Mouse (Mus musculus) granulocyte monocyte progenitor cell, adult 5-6 weeks (primary cell): ENCODE results near the gene Oas1c. TPM values are rescaled to one million over a fixed set of nuclear protein-coding genes. Genes with fewer than 3 reads are reported as not detected.

Experiments used
- ATAC-seq: replicated peaks from 2 replicates; pipeline ENCODE4 v1.8.0; 2016; ENCODE audit warnings: mild to moderate bottlenecking, moderate TSS enrichment, inconsistent platforms; ENCODE audit not compliant: poor library complexity, severe bottlenecking
- total RNA-seq, 2 experiments: library from RNA; stranded (forward) in 1 of 2; stranded (reverse) in 1 of 2; fragments of 200-712, 200-1000 nt in 1 of 2; fragments of >200 nt in 1 of 2; fragmentation: Nextera tagmentation in 1 of 2; gene quantifications; 2 replicates each; pipeline ENCODE4 v1.2.3; 2014 to 2017

Gene Oas1c
- total RNA-seq, 2 experiments from 2014 or later, result 0.21 to 3.8 TPM

GRCm38 (mm10) chr5:120787042-120787441 lies 25.3 kb downstream of the Oas1c start:
- peak; percentile 81 for ATAC-seq

DNA sequence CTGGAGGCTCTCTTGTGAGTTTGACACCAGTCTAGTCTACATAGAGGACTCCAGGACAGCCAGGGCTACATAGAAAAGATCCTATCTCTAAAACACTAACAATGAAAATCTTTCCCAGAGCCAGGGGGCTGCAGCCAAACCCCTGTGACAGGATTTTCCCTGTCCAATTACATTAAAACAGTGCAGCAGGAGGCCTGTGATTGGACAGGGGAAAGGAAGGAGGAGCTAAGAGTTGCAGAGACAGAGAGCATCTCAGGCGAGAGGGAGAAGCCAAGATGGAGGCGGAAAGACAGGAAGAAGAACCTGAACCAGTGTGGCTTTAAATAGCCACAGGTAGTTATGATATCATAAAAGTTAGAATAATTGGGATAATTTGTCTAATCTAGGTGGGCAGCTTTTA lies 29.9 kb downstream of the Oas1c start:
- ATAC-seq, result no peak

GRCm38 (mm10) chr5:120781646-120782045 lies 30.7 kb downstream of the Oas1c start:
- ATAC-seq, result no peak

GRCm38 (mm10) chr5:120779922-120780321 lies 32.4 kb downstream of the Oas1c start:
- ATAC-seq, result no peak

GRCm38 (mm10) chr5:120778941-120779340 lies 33.4 kb downstream of the Oas1c start:
- no peak for ATAC-seq

GRCm38 (mm10) chr5:120777478-120777877 lies 34.8 kb downstream of the Oas1c start, which contains the start of gene Oas3:
Gene Oas3 (minus strand): TSS chr5:120777661.
- ATAC-seq, result peak; percentile 58

GRCm38 (mm10) chr5:120776801-120777200 lies 35.5 kb downstream of the Oas1c start:
- ATAC-seq, result no peak

DNA sequence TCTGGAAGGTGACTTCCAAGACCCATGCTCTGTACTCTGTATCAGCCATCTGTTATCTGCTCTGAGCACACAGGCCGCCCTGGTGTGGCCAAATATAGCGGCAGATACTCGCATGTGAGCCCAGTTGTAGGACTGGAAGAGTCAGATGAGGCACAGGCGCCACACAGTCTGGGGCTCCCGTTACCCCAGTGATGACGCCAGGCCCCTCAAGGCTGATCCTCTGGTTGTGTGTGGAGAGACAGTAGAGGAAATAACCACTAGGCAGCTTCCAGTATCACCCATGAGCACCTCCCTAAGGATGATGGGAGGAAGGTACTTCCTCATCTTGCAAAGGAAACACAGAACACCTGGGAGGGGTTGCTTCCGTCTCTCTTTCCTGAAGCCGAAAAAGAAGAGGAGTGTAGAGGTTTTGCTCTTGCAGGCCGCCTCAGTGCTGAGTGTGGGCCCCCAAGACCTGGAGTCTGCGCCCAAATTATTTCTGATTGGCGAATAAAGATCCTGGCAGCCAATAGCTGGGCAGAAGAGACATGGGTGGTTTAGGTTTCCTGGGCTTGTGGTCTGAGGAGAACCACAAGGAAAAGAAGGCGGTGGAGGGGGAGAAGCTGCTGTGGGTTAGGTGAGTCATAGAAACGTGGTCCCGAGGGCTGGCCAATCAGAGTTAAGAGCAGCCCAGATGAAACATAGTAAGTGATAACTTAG lies 36.9 kb downstream of the Oas1c start:
- peak; percentile 75 for ATAC-seq

DNA sequence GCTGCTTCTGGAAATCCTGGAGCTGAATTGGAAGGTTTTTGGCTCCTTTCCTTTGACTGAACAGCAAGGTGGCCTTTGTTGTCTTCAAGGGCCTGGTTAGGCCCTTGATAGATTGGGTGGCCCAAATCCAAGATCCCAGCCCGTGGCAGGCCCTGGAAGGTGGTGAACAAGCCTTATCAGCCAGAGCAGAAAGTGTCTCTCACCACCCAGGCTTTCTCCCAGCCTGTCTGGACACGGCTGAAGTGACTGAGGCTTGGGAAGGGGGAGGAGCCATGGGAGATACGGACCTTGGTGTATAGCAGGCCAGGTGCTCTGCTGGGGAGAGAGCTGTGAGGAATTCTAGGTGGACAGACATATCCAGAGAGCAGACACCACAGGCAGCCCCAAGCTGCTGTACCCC lies 42.9 kb downstream of the Oas1c start:
- no peak for ATAC-seq

DNA sequence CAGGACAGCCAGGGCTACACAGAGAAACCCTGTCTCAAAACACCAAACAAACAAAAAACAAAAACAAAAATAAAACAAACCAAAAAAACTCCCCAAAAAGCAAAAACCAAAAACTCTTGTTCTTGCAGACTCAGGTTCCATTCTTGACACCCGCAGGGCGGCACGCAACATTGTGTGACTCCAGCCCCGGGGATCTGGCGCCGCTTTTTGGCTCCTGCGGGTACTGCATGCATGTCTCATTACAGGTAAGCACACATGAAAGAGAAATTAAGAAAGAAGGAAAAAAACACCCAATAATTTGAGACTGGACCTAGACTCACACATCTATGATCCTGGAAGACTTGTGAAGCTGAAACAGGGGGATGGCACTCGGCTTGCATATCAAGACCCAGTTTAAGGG lies 47.3 kb downstream of the Oas1c start:
- ATAC-seq, result no peak

DNA sequence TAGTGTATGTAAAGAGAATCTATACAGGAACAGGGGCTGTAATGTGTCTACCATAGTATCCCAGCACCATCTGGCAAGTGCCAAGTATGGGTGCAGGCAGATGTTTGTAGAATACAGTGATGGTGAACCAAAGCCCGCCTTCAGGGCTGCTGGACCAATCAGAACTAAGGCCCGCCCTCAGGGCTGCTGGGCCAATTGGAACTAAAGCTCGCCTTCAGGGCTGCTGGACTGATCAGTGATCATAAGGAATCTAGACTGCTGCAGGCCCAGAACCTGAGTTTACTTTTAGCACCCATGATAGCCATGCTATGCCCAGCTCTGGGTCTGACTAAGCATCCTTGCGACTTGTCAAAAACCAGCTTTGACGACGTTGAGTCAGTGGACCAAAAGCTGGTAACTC lies 50.4 kb downstream of the Oas1c start:
- no peak for ATAC-seq

- peak; percentile 68 for ATAC-seq
These were observed 58.1 kb downstream of the Oas1c start for GRCm38 (mm10) chr5:120754215-120754614.

DNA sequence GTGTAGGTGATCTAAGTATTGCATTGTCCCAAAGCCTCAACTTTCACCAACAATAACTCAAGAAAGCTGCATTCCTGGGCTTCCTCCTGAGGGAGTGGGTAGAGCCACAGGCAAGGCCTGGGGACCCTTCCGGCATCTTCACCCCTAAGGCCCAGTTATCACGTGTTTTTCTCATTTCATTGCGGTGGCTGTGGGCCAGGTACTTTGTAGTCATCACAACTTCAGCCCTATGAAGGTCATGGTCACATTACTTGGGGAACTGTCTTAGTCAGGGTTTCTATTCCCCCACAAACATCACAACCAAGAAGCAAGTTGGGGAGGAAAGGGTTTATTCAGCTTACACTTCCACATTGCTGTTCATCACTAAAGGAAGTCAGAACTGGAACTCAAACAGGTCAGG lies 59.5 kb downstream of the Oas1c start:
- ATAC-seq, result no peak

DNA sequence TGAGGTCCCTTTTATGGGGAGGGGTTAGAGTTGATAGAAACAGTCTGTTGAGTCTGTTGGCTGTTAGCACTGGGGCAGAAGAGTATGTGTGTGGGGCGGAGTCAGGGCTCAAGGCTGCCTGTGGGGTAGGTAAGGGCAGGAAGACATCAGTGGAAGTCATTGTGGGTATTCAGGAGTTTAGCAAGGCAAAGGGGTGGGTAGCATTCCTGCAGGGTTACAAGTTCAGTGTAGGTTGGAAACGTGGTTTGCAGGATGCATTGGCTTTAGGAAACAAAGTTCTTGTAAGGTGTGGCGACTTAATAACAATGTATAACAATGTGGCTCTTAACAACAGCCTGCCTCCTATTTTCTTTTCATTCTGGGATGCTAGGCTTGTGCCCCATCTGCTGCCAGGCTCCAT lies 61.1 kb downstream of the Oas1c start:
- no peak for ATAC-seq

Other genes starting within 250 kb of the Oas1c start
- 28.8 and 41.5 TPM in 2 replicates for gene Tpcn1, start 223.8 kb downstream of the Oas1c start, total RNA-seq (2014; fragmentation: Nextera tagmentation)
- gene Tpcn1, start 223.8 kb downstream of the Oas1c start, total RNA-seq (2017), result 12.7 and 14.1 TPM in 2 replicates
- gene Iqcd, start 223.5 kb downstream of the Oas1c start, total RNA-seq (2014; fragmentation: Nextera tagmentation), result not detected in 2 replicates
- gene Iqcd, start 223.5 kb downstream of the Oas1c start, total RNA-seq (2017), result not detected in 2 replicates
- 3.0 and 5.3 TPM in 2 replicates for gene Rita1, start 199.9 kb downstream of the Oas1c start, total RNA-seq (2014; fragmentation: Nextera tagmentation)
- 1.8 and 3.9 TPM in 2 replicates for gene Rita1, start 199.9 kb downstream of the Oas1c start, total RNA-seq (2017)
- gene Ddx54, start 199.8 kb downstream of the Oas1c start, total RNA-seq (2014; fragmentation: Nextera tagmentation), result 21.5 and 27.9 TPM in 2 replicates
- 33.1 and 38.7 TPM in 2 replicates for gene Ddx54, start 199.8 kb downstream of the Oas1c start, total RNA-seq (2017)
- gene Cfap73, start 178.3 kb downstream of the Oas1c start, total RNA-seq (2014; fragmentation: Nextera tagmentation), result not detected in 2 replicates
- not detected in 2 replicates for gene Cfap73, start 178.3 kb downstream of the Oas1c start, total RNA-seq (2017)
- gene Rasal1, start 163.7 kb downstream of the Oas1c start, total RNA-seq (2014; fragmentation: Nextera tagmentation), result not detected in 2 replicates
- gene Rasal1, start 163.7 kb downstream of the Oas1c start, total RNA-seq (2017), result not detected in 2 replicates
- not detected in 2 replicates for gene Dtx1, start 100.6 kb downstream of the Oas1c start, total RNA-seq (2014; fragmentation: Nextera tagmentation)
- not detected in 2 replicates for gene Dtx1, start 100.6 kb downstream of the Oas1c start, total RNA-seq (2017)
- gene Oas2, start 62.7 kb downstream of the Oas1c start, total RNA-seq (2014; fragmentation: Nextera tagmentation), result 0.47 TPM in 1 of 2 replicates, not detected in the other
- gene Oas2, start 62.7 kb downstream of the Oas1c start, total RNA-seq (2017), result 1.0 TPM in 1 of 2 replicates, not detected in the other
- 0.17 and 1.3 TPM in 2 replicates for gene Oas3, start 34.9 kb downstream of the Oas1c start, total RNA-seq (2014; fragmentation: Nextera tagmentation)
- gene Oas3, start 34.9 kb downstream of the Oas1c start, total RNA-seq (2017), result 0.77 and 0.90 TPM in 2 replicates
- gene Oas1e, start 17.0 kb downstream of the Oas1c start, total RNA-seq (2014; fragmentation: Nextera tagmentation), result not detected in 2 replicates
- not detected in 2 replicates for gene Oas1e, start 17.0 kb downstream of the Oas1c start, total RNA-seq (2017)
- not detected in 2 replicates for gene Oas1f, start 34.9 kb upstream of the Oas1c start, total RNA-seq (2014; fragmentation: Nextera tagmentation)
- gene Oas1f, start 34.9 kb upstream of the Oas1c start, total RNA-seq (2017), result not detected in 2 replicates
- not detected in 2 replicates for gene Oas1h, start 48.9 kb upstream of the Oas1c start, total RNA-seq (2014; fragmentation: Nextera tagmentation)
- not detected in 2 replicates for gene Oas1h, start 48.9 kb upstream of the Oas1c start, total RNA-seq (2017)
- gene Oas1g, start 75.1 kb upstream of the Oas1c start, total RNA-seq (2014; fragmentation: Nextera tagmentation), result 2.9 TPM in 1 of 2 replicates, not detected in the other
- 1.6 TPM in 1 of 2 replicates, not detected in the other for gene Oas1g, start 75.1 kb upstream of the Oas1c start, total RNA-seq (2017)
- gene Oas1a, start 95.0 kb upstream of the Oas1c start, total RNA-seq (2014; fragmentation: Nextera tagmentation), result 11.6 and 14.6 TPM in 2 replicates
- gene Oas1a, start 95.0 kb upstream of the Oas1c start, total RNA-seq (2017), result 10.4 and 14.3 TPM in 2 replicates
- gene Oas1d, start 102.0 kb upstream of the Oas1c start, total RNA-seq (2014; fragmentation: Nextera tagmentation), result not detected in 2 replicates
- not detected in 2 replicates for gene Oas1d, start 102.0 kb upstream of the Oas1c start, total RNA-seq (2017)
- gene Rph3a, start 197.6 kb upstream of the Oas1c start, total RNA-seq (2014; fragmentation: Nextera tagmentation), result not detected in 2 replicates
- gene Rph3a, start 197.6 kb upstream of the Oas1c start, total RNA-seq (2017), result 0.22 TPM in 1 of 2 replicates, not detected in the other